Mouse (Mus musculus) hindbrain, postnatal 0 days (tissue): Measurements from ENCODE around the gene Gdap1l1. TPM values are rescaled to one million over a fixed set of nuclear protein-coding genes. Genes with fewer than 3 reads are reported as not detected.

Experiments
- ATAC-seq: fragments of 200-750 bp; cut with Nextera tagmentation; 2 replicates; pipeline ENCODE4 v1.8.0; 2017; ENCODE audit warnings: mild to moderate bottlenecking, moderate TSS enrichment, moderate library complexity
- DNase-seq: peaks from one replicate; pipeline ENCODE4 v3.0.0-alpha.2; 2015; ENCODE audit warnings: low spot score
- H3K27ac ChIP-seq: fragments of 300-500 bp; sonication (generic); 2 replicates; pipeline ENCODE4 v1.5.1; 2014; ENCODE audit warnings: mild to moderate bottlenecking
- H3K27me3 ChIP-seq: fragments of 300-500 bp; sonication (generic); 2 replicates; pipeline ENCODE4 v1.6.1; 2014; ENCODE audit warnings: low read length, mixed read lengths; ENCODE audit not compliant: insufficient read depth
- H3K36me3 ChIP-seq: fragments of 300-500 bp; sonication (generic); 2 replicates; pipeline ENCODE4 v1.6.1; 2014; ENCODE audit warnings: low read length, mixed read lengths; ENCODE audit not compliant: insufficient read depth
- H3K4me1 ChIP-seq: fragments of 300-500 bp; sonication (generic); 2 replicates; pipeline ENCODE4 v1.6.1; 2014; ENCODE audit warnings: antibody characterized with exemption, low read length, mixed read lengths; ENCODE audit not compliant: insufficient read depth
- H3K4me2 ChIP-seq: fragments of 300-500 bp; sonication (generic); 2 replicates; pipeline ENCODE4 v1.6.1; 2014; ENCODE audit warnings: low read depth, mild to moderate bottlenecking, low read length, moderate library complexity, mixed read lengths
- H3K4me3 ChIP-seq: fragments of 300-500 bp; sonication (generic); 2 replicates; pipeline ENCODE4 v1.5.1; 2014; ENCODE audit warnings: low read length
- H3K9ac ChIP-seq: fragments of 300-500 bp; sonication (generic); replicated peaks from 2 replicates; pipeline ENCODE4 v1.6.1; 2014; ENCODE audit warnings: mild to moderate bottlenecking, low read length, moderate library complexity, mixed read lengths
- H3K9me3 ChIP-seq: fragments of 300-500 bp; sonication (generic); 2 replicates; pipeline ENCODE4 v1.6.1; 2016; ENCODE audit warnings: low read length, mixed read lengths
- CTCF ChIP-seq: IDR thresholded peaks from 2 replicates; pipeline ENCODE4 v1.5.1; 2016; ENCODE audit warnings: antibody characterized with exemption, control low read depth, low read depth
- WGBS: fragments of 180-500 bp; shearing (Covaris S2); extraction: QIAGEN DNeasy Blood & Tissue Kit; methylation state at CpG from one replicate; pipeline ENCODE4 v1.1.7; 2014; 5-methylcytosine and 5-hydroxymethylcytosine counted together
- polyA plus RNA-seq: library from polyadenylated mRNA; unstranded; fragments of >200 nt; fragmentation: Nextera tagmentation; extraction: Ambion mirVana; gene quantifications from 2 replicates; pipeline ENCODE4 v1.2.1, GENCODE M21; 2015
- total RNA-seq: library from RNA; depleted of rRNA; stranded (reverse); fragments of >200 nt; gene quantifications from 2 replicates; pipeline ENCODE4 v1.2.3, GENCODE M21; 2014

The Gdap1l1 gene
- total and polyA plus RNA-seq, 2 experiments from 2014 or later, result 123 to 149 TPM

GRCm38 (mm10) chr2:163462386-163462785 lies 24.1 kb downstream of the Gdap1l1 start:
- H3K4me3 ChIP-seq, result no peak overlapping the region
- ATAC-seq (no peak), DNase-seq (no peak)
- H3K27ac ChIP-seq, result no peak overlapping the region
- no peaks in the 10 kb centered on the region for H3K27me3 ChIP-seq
- TF ChIP-seq CTCF, result no peak
- H3K9ac ChIP-seq, result no peak overlapping the region
- no peaks in the 10 kb centered on the region for H3K9me3 ChIP-seq
- 0 out of 2 replicates have a peak, but pooled peaks cover 11% of the 10 kb centered on the region for H3K4me1 ChIP-seq
- WGBS, result 83% methylated on average over 5 of the region's 5 CpGs
- peaks cover 10% of the 10 kb centered on the region; the same call in 1 of the 2 replicates for H3K36me3 ChIP-seq
- no peak overlapping the region for H3K4me2 ChIP-seq

- TF ChIP-seq CTCF, result no peak
- no peak for ATAC-seq
- no peak overlapping the region for H3K4me2 ChIP-seq
- no peaks in the 10 kb centered on the region for H3K27me3 ChIP-seq
- WGBS, result 68% methylated on average over 11 of the region's 11 CpGs
- no peak overlapping the region for H3K4me3 ChIP-seq
- no peak overlapping the region for H3K27ac ChIP-seq
- H3K36me3 ChIP-seq, result peaks cover 12% of the 10 kb centered on the region; the same call in 1 of the 2 replicates
- H3K4me1 ChIP-seq, result 0 out of 2 replicates have a peak, but pooled peaks cover 11% of the 10 kb centered on the region
- no peak overlapping the region for H3K9ac ChIP-seq
- H3K9me3 ChIP-seq, result no peaks in the 10 kb centered on the region
- DNase-seq, result no peak
Observed at GRCm38 (mm10) chr2:163462801-163463200, 24.5 kb downstream of the Gdap1l1 start.

- Histone ChIP-seq H3K4me1 (0 out of 2 replicates have a peak, but pooled peaks cover 8% of the 10 kb centered on the region), H3K9me3 (no peaks in the 10 kb centered on the region), H3K4me3 (no peak overlapping the region), H3K27ac (no peak overlapping the region), H3K9ac (no peak overlapping the region), H3K27me3 (no peaks in the 10 kb centered on the region), H3K36me3 (peaks cover 17% of the 10 kb centered on the region; the same call in 1 of the 2 replicates), H3K4me2 (no peak overlapping the region)
- WGBS, result 67% methylated on average over 10 of the region's 10 CpGs
- no peak for ATAC-seq
- no peak for TF ChIP-seq CTCF
- DNase-seq, result no peak
Observed at GRCm38 (mm10) chr2:163463251-163463769, 25.0 kb downstream of the Gdap1l1 start.

- Histone ChIP-seq H3K4me2 (no peak overlapping the region), H3K4me1 (0 out of 2 replicates have a peak, but pooled peaks cover under 1% of the 10 kb centered on the region), H3K36me3 (peaks cover 22% of the 10 kb centered on the region; the same call in 1 of the 2 replicates), H3K9ac (no peak overlapping the region), H3K4me3 (no peak overlapping the region), H3K27ac (no peak overlapping the region), H3K9me3 (no peaks in the 10 kb centered on the region), H3K27me3 (no peaks in the 10 kb centered on the region)
- DNase-seq, result no peak
- 59% methylated on average over 4 of the region's 4 CpGs for WGBS
- ATAC-seq, result no peak
- no peak for TF ChIP-seq CTCF
Observed at GRCm38 (mm10) chr2:163463998-163464397, 25.7 kb downstream of the Gdap1l1 start.

GRCm38 (mm10) chr2:163464562-163464961 lies 26.3 kb downstream of the Gdap1l1 start:
- Histone ChIP-seq H3K9ac (no peak overlapping the region), H3K27me3 (no peaks in the 10 kb centered on the region), H3K4me2 (no peak overlapping the region), H3K4me1 (no peaks in the 10 kb centered on the region), H3K36me3 (peaks cover 27% of the 10 kb centered on the region; the same call in 1 of the 2 replicates), H3K9me3 (no peaks in the 10 kb centered on the region), H3K4me3 (no peak overlapping the region), H3K27ac (no peak overlapping the region)
- 76% methylated on average over 6 of the region's 6 CpGs for WGBS
- no peak for DNase-seq
- no peak for TF ChIP-seq CTCF
- no peak for ATAC-seq

DNA sequence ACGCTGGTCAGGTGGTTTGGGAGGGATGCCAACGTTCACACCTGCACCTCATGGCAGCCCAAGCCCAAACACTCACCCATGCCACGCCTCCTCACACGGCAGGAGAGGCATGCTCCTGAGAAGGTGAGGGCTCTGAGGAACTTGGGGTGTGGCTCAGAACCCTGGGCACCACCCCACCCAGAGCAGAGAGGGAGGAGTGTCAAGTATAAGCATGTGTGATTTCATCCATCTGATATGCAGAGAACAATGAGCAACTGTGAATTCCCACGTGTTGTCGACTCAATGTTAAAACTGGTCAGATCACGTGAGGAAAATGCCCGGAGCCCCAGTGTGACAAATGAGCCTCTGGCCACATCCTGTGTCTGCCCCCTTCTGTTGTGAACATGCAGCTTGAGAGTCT lies 28.5 kb downstream of the Gdap1l1 start:
- no peak for ATAC-seq
- peaks cover 8% of the 10 kb centered on the region; the same call in 1 of the 2 replicates for H3K4me1 ChIP-seq
- H3K27ac ChIP-seq, result no peak overlapping the region
- H3K4me3 ChIP-seq, result no peak overlapping the region
- WGBS, result 80% methylated on average over 8 of the region's 8 CpGs
- no peak overlapping the region for H3K4me2 ChIP-seq
- no peak overlapping the region for H3K9ac ChIP-seq
- no peaks in the 10 kb centered on the region for H3K9me3 ChIP-seq
- H3K36me3 ChIP-seq, result peaks cover 30% of the 10 kb centered on the region; the same call in 1 of the 2 replicates
- TF ChIP-seq CTCF, result no peak
- no peak for DNase-seq
- H3K27me3 ChIP-seq, result no peaks in the 10 kb centered on the region

DNA sequence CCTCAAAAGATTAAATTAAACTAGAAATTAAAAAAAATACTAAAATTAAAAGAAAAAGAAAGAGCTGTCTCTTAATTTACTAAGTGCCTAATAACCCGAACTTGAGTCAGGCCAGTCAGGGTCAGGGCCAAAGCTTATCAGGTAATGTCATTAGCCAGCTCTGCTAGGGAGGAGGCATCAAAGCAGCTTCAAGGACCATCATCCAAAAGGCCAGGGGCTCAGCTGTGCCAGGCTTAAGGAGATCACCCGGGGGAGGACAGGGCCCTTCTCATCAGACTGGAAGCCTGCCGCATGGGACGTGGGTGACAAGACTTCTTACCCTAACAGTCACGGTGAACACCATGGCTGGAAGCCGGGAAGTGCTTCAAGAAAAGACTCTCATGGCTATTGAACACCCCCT lies 29.3 kb downstream of the Gdap1l1 start:
- no peak overlapping the region for H3K4me2 ChIP-seq
- 95% methylated on average over 6 of the region's 6 CpGs for WGBS
- no peak overlapping the region for H3K4me3 ChIP-seq
- H3K9me3 ChIP-seq, result no peaks in the 10 kb centered on the region
- ATAC-seq (no peak), DNase-seq (no peak)
- H3K9ac ChIP-seq, result no peak overlapping the region
- peaks cover 30% of the 10 kb centered on the region; the same call in 1 of the 2 replicates for H3K36me3 ChIP-seq
- no peak for TF ChIP-seq CTCF
- no peak overlapping the region for H3K27ac ChIP-seq
- H3K4me1 ChIP-seq, result peaks cover 10% of the 10 kb centered on the region; the same call in 1 of the 2 replicates
- no peaks in the 10 kb centered on the region for H3K27me3 ChIP-seq
